Mouse (Mus musculus) lung, embryonic 14.5 days (tissue): ENCODE results near the gene Pdzd2. TPM values are rescaled to one million over a fixed set of nuclear protein-coding genes. Genes with fewer than 3 reads are reported as not detected.
"Not testable (repeated sequence)": the region's sequence is repeated elsewhere in the genome, so short reads cannot be mapped to it uniquely, and the experiment has no call there.

Experiments used
- ATAC-seq: fragments of 200-750 bp; cut with Nextera tagmentation; 2 replicates; pipeline ENCODE4 v1.8.0; 2017; ENCODE audit warnings: mild to moderate bottlenecking, moderate TSS enrichment, moderate library complexity; ENCODE audit not compliant: insufficient read depth
- DNase-seq: peaks from one replicate; pipeline ENCODE4 v3.0.0-alpha.2; 2015
- H3K27ac ChIP-seq: fragments of 300-500 bp; sonication (generic); 2 replicates; pipeline ENCODE4 v1.5.1; 2014; ENCODE audit warnings: low read depth, mild to moderate bottlenecking, moderate library complexity
- H3K27me3 ChIP-seq: fragments of 300-500 bp; sonication (generic); 2 replicates; pipeline ENCODE4 v1.6.1; 2014; ENCODE audit warnings: low read length, control low read depth; ENCODE audit not compliant: insufficient read depth
- H3K36me3 ChIP-seq: fragments of 300-500 bp; sonication (generic); 2 replicates; pipeline ENCODE4 v1.6.1; 2014; ENCODE audit warnings: control low read depth; ENCODE audit not compliant: insufficient read depth
- H3K4me1 ChIP-seq: fragments of 300-500 bp; sonication (generic); 2 replicates; pipeline ENCODE4 v1.6.1; 2014; ENCODE audit warnings: antibody characterized with exemption, control low read depth; ENCODE audit not compliant: insufficient read depth
- H3K4me2 ChIP-seq: fragments of 300-500 bp; sonication (generic); 2 replicates; pipeline ENCODE4 v1.6.1; 2014; ENCODE audit warnings: mild to moderate bottlenecking
- H3K4me3 ChIP-seq: fragments of 300-500 bp; sonication (generic); 2 replicates; pipeline ENCODE4 v1.5.1; 2014; ENCODE audit warnings: low read depth, low read length
- H3K9ac ChIP-seq: fragments of 300-500 bp; sonication (generic); 2 replicates; pipeline ENCODE4 v1.6.1; 2014
- H3K9me3 ChIP-seq: fragments of 300-500 bp; sonication (generic); 2 replicates; pipeline ENCODE4 v1.6.1; 2016; ENCODE audit warnings: low read depth, low read length, control low read depth
- CTCF ChIP-seq: IDR thresholded peaks from 2 replicates; pipeline ENCODE4 v1.5.1; 2016; ENCODE audit warnings: antibody characterized with exemption, low read depth
- WGBS: fragments of 180-500 bp; shearing (Covaris S2); extraction: QIAGEN DNeasy Blood & Tissue Kit; methylation state at CpG from one replicate; pipeline ENCODE4 v1.1.7; 2014; 5-methylcytosine and 5-hydroxymethylcytosine counted together
- polyA plus RNA-seq: library from polyadenylated mRNA; unstranded; fragments of >200 nt; fragmentation: Nextera tagmentation; extraction: Ambion mirVana; gene quantifications from 2 replicates; pipeline ENCODE4 v1.2.1, GENCODE M21; 2014

The Pdzd2 gene
- polyA plus RNA-seq, 1 experiment from 2014 or later: 24.1 TPM

DNA sequence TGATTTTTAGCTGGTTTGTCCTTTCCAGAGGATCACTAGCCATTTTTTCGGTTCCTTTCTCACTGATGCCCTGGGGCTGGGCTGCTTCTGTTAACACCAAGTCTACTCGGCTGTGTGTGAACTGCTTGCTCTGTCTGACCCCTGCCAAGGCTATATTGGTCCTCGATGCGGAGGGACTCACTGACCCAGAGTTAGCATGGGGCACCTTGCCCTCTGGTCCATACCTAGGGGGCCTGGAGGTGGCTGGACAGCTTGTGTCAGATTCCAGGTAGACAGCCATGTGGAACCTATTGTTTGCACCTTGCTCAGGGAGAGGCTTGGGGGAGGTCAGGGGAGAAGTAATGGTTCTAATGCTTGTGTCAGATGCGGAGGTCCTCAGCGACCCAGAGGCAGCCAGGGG lies 365.8 kb downstream of the Pdzd2 start:
- no peaks in the 10 kb centered on the region for H3K9me3 ChIP-seq
- no peak overlapping the region for H3K9ac ChIP-seq
- TF ChIP-seq CTCF: no peak
- ATAC-seq (no peak), DNase-seq (no peak)
- H3K4me3 ChIP-seq: no peak overlapping the region
- H3K27me3 ChIP-seq: no peaks in the 10 kb centered on the region
- H3K4me1 ChIP-seq: peaks cover 11% of the 10 kb centered on the region
- no peak overlapping the region for H3K4me2 ChIP-seq
- WGBS: 70% methylated on average over 6 of the region's 6 CpGs
- peaks cover 2% of the 10 kb centered on the region; the same call in 1 of the 2 replicates for H3K36me3 ChIP-seq
- no peak overlapping the region for H3K27ac ChIP-seq

DNA sequence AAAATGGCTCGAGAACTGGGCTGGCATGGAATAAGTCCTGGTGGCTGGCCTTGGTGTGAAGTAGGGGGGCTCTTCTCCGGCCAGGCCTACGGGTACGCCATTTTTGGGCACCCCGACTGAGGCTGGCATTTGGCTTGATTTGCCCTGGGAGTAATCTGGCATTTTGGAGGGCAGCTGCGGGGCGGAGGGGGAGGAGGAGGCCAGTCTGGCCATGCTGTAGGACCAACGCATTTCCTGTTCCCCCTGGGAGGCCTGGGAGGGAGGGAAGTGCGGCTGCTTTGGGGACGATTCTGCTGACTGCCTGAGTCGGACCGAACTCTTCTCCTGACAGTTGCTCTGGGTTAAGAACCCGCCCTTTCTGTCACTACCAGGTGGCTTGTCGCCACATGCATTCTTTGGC lies 366.2 kb downstream of the Pdzd2 start:
- no peaks in the 10 kb centered on the region for H3K9me3 ChIP-seq
- peaks cover 11% of the 10 kb centered on the region for H3K4me1 ChIP-seq
- H3K4me2 ChIP-seq: no peak overlapping the region
- TF ChIP-seq CTCF: no peak
- peaks cover 2% of the 10 kb centered on the region; the same call in 1 of the 2 replicates for H3K36me3 ChIP-seq
- H3K27me3 ChIP-seq: no peaks in the 10 kb centered on the region
- DNase-seq: no peak
- H3K9ac ChIP-seq: no peak overlapping the region
- WGBS: 70% methylated on average over 14 of the region's 14 CpGs
- no peak for ATAC-seq
- H3K27ac ChIP-seq: no peak overlapping the region
- no peak overlapping the region for H3K4me3 ChIP-seq

DNA sequence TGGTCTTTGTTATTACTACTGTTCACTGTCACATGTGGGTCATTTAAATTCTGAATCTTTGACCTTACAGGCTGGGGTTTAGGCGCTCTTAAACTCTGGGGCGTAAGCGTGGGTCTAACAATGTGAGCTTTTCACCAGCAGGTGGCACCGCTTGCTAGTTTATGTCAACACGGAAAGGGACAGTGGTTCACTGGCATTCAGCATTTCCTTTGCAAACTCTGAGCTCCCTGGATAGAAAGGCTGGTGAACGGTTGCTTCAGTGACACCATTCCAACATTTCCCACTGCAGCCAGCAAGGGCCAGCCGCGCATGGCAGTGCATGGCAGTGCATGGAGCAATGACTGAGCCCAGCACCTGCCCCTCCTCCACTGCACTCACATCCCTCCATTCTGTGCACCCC lies 368.5 kb downstream of the Pdzd2 start:
- peak; percentile 93 for DNase-seq
- WGBS: 4% methylated on average over 8 of the region's 8 CpGs
- TF ChIP-seq CTCF: peak; percentile 91
- Histone ChIP-seq H3K4me3 (no peak overlapping the region), H3K27me3 (no peaks in the 10 kb centered on the region), H3K9ac (no peak overlapping the region), H3K4me2 (no peak overlapping the region), H3K9me3 (no peaks in the 10 kb centered on the region), H3K27ac (no peak overlapping the region), H3K4me1 (peaks cover 6% of the 10 kb centered on the region), H3K36me3 (peaks cover 2% of the 10 kb centered on the region; the same call in 1 of the 2 replicates)
- ATAC-seq: peak; percentile 45

DNA sequence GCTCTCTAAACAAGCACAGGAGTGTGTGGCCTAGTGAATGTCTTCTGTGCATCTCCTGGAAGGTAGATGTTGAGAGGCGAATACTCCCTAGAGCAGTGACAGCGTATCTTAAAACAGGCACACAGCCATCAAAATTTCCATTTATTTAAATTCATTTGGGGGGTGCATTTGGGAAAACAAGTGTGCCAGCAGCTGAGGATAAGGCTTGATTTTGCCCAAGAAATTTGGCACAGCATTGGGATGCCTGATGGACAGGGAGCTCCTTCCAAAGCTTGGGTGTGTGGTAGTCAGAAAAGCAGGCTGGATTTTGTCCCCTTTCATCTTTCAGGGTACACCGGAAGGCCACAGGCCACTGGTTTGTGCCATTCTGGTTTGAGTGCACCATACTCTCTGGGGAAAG lies 369.6 kb downstream of the Pdzd2 start:
- no peak overlapping the region for H3K9ac ChIP-seq
- H3K36me3 ChIP-seq: peaks cover 2% of the 10 kb centered on the region; the same call in 1 of the 2 replicates
- H3K27ac ChIP-seq: no peak overlapping the region
- H3K4me2 ChIP-seq: no peak overlapping the region
- no peaks in the 10 kb centered on the region for H3K4me1 ChIP-seq
- DNase-seq (no peak), ATAC-seq (no peak)
- TF ChIP-seq CTCF: no peak
- 97% methylated on average over 3 of the region's 3 CpGs for WGBS
- no peaks in the 10 kb centered on the region for H3K27me3 ChIP-seq
- no peaks in the 10 kb centered on the region for H3K9me3 ChIP-seq
- no peak overlapping the region for H3K4me3 ChIP-seq

DNA sequence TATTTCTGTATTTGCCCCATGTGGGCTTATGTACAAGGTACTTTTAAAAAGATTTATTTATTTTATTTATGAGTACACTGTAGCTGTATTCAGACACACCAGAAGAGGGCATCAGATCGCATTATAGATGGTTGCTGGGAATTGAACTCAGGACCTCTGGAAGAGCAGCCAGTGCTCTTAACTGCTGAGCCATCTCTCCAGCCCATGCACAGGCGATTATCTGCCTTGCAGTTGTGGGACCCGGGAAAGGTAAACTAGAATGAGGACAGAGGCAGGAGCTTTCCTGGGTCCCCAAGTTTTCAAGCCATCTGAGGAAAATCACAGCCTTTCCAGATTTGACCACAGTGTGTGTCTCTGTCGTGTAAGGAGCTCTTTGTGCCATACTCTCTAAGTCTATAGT lies 370.9 kb downstream of the Pdzd2 start:
- WGBS: 80% methylated on average over 4 of the region's 4 CpGs
- Histone ChIP-seq H3K4me2 (no peak overlapping the region), H3K9ac (no peak overlapping the region), H3K4me1 (no peaks in the 10 kb centered on the region), H3K27ac (no peak overlapping the region), H3K9me3 (no peaks in the 10 kb centered on the region), H3K27me3 (no peaks in the 10 kb centered on the region), H3K36me3 (no peaks in the 10 kb centered on the region), H3K4me3 (no peak overlapping the region)
- DNase-seq (no peak), ATAC-seq (no peak)
- no peak for TF ChIP-seq CTCF

DNA sequence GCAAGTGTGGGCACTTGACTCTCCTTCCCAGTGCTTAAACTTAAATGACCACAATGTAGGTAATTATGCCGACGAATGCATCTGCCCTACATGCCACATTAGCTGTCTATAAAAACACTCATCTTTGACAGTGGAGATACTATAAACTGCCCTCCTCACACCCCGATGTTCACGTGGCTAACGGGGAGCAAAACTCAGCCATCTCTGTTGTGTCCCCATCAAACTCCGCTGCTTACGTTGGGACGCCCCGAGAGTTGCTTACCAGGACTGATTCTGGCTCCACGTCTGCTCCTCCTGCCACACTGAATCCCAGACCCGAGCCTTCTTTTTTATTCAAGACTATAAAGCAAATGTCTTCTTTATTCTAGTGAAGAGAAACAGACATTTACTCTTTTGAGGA lies 371.4 kb downstream of the Pdzd2 start:
- no peak for DNase-seq
- Histone ChIP-seq H3K36me3 (no peaks in the 10 kb centered on the region), H3K4me1 (no peaks in the 10 kb centered on the region), H3K4me2 (no peak overlapping the region), H3K9ac (no peak overlapping the region), H3K4me3 (no peak overlapping the region), H3K27me3 (no peaks in the 10 kb centered on the region), H3K9me3 (no peaks in the 10 kb centered on the region), H3K27ac (no peak overlapping the region)
- no peak for ATAC-seq
- WGBS: 84% methylated on average over 11 of the region's 11 CpGs
- no peak for TF ChIP-seq CTCF

DNA sequence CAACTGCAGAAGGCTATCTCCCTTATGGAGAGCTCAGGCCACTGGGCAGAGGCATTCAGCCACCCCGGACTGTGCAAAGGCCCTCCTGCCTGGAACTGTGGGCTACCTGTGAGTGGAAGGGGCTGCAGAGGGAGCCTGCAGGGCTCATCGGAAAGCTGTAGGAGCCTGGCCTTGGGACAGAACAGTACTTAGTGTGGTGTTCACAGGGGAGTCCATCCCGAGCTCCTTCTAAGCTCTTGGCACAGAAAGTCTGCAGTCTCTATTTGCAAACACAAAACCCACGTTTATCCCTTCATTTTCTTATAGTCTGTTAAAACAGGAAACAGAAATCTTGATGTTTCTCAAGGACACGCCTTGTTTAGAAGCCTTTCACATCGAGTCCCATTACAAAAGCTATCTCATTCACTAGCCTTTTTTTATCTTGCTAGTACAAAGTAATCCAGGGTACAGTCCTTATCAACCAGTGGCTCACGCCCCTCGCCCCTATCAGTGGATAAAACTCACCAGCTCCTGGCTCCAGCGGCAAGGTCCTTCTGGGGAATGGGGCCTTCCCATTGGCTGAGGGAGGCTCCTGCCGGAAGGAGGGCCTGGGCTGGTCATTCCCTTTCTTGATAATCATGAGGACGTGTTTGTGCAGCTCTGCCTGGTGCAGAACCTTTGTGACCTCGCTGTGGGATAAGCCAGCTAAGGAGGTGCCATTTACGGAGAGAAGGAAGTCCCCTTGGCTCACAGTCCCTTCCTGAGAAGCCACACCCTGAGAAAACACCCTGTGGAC lies 372.2 kb downstream of the Pdzd2 start:
- no peak for TF ChIP-seq CTCF
- Histone ChIP-seq H3K4me3 (no peak overlapping the region), H3K9me3 (no peaks in the 10 kb centered on the region), H3K27ac (no peak overlapping the region), H3K36me3 (no peaks in the 10 kb centered on the region), H3K9ac (no peak overlapping the region), H3K4me2 (no peak overlapping the region), H3K27me3 (no peaks in the 10 kb centered on the region), H3K4me1 (no peaks in the 10 kb centered on the region)
- ATAC-seq: peak; percentile 37; the same call in 1 of the 2 replicates
- no peak for DNase-seq
- 39% methylated on average over 13 of the region's 13 CpGs for WGBS

DNA sequence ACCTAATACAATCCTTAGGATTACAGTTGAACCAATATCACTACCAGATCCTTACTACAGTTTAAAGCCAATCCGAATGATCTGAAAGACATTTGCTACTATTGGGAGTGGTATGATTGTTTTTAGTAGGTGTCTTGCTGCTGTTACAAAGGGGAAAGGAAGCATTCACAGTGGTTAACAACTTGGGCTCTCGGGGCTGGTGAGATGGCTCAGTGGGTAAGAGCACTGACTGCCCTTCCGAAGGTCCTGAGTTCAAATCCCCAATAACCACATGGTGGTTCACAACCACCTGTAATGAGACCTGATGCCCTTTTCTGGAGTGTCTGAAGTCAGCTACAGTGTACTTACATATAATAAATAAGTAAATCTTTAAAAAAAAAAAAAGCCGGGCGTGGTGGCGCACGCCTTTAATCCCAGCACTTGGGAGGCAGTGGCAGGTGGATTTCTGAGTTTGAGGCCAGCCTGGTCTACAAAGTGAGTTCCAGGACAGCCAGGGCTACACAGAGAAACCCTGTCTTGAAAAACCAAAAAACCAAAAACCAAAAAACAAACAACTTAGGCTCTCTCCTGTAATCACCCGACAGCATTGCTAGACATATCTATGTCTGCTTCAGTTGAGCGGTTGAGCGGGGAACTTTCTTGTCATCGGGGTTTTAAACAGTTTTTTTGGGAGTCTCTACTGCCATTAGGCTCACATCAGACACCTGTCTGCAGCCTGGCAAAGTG lies 373.0 kb downstream of the Pdzd2 start:
- not testable (repeated sequence) for H3K4me3 ChIP-seq, H3K27ac ChIP-seq, DNase-seq, H3K4me2 ChIP-seq, H3K9ac ChIP-seq, H3K4me1 ChIP-seq, ATAC-seq, H3K9me3 ChIP-seq, H3K36me3 ChIP-seq, H3K27me3 ChIP-seq
- 87% methylated on average over 11 of the region's 11 CpGs for WGBS
